Mouse (Mus musculus) right cerebral cortex, postnatal 4 days (tissue): Measurements from ENCODE around the gene Nfam1.

Experiments
- DNase-seq: peaks from one replicate; pipeline ENCODE4 v3.0.0-alpha.2; 2022

Gene Nfam1

DNA sequence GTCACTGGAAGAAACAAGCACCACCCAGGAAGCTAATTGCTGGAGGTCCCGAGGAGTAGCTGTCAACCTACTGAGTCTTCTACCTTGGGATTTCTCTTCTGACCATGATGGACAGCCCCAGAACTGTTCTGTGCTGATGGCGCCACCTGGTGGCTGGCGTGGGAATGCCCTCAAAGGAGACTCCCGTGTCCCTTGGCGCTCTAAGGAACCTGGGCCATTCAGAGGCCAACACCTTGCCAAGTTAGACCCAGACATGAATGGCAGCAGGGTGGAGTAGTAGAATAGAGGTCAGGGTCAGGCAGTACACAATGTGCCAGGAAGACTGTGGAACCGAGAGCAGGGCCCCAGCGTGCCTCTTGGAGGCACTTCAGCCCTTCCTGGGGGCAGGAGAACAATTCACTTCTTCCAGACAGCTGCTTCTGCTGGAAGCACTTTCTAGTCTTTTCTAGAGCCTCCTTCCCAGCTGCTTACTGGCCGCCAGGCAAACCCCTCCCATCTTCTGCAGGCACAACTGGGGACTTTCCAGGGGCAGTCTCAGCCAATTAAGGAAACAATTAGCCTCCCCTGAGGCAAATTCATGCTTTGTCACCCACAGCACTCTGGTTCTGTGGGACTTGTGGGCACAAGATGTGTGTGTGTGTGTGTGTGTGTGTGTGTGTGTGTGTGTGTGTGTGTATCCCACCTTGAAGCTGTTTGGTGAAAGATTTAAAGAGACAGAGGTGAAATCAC lies 4.8 kb upstream of the Nfam1 start:
- peak; percentile 93 for DNase-seq

DNA sequence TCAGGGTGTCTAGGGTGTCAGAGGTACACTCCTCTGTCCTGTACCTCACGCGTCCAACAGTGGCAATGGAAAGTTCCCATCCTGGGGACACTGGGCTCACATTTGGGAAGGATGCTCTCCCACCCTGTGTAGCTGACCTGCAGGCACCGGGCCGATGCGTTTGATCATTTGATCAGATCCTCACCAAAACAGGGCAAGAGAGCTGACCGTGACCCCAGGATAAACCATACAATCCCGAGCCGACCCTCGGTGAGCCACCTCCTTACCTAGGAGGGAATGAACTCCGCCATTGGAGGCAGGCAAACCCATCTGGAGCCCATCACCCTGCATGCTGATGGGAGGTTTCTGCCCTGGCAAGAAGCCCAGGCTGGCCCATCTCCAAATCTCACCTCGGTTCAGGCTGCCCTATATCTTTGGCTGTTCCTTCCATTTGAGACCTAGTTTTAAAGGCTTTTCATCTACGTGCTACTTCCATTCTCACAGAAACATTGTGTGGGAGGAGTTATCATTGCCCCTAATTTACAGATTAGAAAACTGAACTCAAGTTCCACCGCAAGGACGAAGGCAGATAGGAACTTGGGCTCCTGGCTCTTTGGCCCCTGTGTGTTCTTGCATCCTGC lies 3.9 kb upstream of the Nfam1 start:
- DNase-seq, result peak; percentile 68

DNA sequence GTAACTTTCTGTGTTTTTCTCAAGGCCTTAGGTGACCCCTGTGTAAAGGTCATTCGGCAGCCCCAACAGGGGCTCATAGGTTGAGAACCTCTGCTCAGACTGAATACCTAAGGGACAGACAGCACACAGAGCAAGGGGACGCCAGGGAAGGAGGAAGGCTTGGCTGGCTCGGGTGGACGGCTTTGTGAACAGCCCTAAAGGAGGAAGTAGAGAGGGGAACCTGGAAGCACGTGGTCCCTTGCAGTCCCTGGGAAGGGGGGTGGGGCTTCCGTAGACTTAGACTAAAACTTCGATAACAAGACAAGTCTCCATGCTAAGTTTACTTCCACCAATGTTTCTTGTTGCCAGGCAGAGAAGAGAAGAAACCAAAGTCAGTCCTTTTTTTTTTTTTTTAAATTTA lies 3.0 kb upstream of the Nfam1 start:
- DNase-seq, result no peak

DNA sequence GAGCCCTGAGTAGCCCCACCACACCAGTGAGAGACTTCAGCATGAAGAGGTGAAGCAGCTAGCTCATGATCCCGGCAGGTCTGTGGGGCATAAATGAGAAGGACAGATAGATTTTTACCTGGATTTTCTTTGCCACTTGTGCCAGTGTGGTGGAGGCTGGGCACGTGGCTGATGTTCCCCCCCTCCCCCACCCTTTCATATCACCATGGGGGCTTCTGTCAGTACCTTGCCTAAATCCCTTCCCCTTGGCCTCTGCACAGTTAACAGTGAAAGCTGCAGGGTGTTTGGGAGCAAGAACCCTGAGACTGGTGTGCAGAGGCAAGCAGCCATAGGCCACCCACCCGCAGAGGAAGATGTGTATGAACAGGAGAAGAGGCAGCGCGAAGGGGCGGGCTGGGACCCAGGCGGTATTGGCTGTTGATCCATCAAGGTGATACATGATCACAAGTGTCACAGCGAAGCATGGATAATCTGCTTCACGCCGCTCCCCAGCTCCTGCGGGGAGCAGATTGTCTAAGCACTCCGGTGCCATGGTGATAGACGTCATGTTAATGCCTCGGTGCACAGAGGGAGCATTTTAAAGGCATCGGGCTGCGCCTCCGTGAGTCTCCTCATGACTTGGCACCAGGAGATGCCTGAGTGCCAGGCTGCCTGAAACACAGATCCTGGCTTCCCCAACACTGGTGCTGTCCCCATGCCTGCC lies 1.3 kb upstream of the Nfam1 start:
- peak; percentile 49 for DNase-seq

DNA sequence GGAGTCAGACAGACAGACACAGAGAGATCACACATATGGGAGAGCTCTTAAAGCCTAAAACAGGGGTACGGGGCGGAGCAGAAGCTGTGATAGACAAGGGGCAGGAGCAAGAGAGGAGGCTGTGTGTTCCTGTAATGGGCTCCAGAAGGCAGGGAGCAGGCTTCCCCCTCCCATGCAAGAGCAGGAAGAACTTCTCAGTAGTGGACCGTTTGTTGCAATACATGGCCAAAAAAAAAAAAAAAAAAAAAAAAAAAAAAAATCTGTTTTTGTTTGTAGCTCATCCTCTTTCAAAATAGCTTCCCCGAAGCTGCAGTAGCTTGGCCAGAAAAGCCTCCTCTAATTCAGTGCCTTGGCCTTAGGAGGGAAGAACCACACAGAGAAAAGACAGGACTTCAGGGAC lies 2.2 kb downstream of the Nfam1 start:
- no peak for DNase-seq

DNA sequence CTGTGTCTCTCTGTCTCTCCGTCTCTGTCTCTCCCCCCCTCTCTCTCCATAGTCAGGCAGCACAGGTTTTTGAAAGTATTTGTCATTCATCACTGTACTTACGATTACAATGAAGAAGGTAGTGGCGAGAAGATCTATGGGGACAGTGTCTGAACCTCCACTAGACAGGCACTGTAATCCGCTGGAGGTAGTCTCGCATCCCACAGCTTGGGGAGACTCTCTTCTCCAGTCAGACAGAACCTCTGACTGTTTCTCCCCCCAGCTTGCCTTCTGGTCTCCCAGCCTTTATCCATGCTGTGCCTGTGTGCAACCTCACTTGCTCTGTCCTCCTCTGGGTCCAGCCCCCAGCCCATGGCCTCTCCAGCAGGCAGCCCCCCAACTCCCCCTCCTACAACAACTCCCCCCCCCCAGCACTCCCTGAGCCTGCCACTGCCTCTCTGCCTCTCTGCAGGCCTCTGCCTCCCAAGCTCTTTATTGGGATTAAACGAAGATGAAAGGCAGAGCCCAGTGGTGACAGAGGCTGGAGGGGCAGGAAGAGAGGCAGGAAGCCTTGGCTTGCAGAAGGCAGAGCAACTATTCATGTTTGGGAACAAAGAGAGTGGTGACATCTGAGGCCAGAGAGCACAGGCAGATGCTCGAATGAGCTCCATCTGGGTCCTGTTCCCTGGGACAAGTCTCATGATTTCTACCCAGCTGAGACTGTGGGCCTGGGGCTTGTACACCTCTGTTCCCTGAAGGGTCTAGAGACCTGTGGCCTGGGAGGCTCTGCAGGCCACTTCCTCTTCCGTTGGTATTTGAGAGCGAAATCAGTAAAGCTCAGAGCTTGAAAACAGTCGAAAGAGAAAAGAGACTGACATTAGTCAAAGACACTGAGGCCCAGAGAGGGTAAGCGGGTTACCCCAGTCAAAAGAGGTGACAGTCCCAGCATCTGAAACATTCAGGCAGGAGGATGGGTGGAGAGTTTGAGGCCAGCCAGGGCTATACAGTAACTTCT lies 3.1 kb downstream of the Nfam1 start:
- no peak for DNase-seq

DNA sequence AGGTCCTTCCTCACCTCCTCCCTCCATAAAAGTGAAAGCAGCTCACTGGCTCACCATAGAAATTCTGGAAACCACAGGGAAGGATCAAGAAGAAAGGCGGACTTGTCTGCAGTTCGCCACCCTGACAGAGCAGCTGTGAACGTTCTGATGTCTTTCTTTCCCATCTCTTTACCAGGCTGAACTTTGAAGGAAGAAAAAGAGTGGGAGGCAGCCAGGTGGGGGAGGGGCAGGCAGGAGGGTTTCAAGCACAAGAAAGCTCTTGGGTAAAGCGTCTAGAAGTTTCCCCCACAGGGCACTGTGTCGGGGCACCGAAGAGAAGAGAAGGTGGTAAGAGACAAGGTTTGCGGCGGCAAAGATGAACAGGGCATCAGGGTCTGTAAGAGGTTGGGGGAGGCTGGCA lies 7.0 kb downstream of the Nfam1 start:
- DNase-seq, result peak; percentile 50

DNA sequence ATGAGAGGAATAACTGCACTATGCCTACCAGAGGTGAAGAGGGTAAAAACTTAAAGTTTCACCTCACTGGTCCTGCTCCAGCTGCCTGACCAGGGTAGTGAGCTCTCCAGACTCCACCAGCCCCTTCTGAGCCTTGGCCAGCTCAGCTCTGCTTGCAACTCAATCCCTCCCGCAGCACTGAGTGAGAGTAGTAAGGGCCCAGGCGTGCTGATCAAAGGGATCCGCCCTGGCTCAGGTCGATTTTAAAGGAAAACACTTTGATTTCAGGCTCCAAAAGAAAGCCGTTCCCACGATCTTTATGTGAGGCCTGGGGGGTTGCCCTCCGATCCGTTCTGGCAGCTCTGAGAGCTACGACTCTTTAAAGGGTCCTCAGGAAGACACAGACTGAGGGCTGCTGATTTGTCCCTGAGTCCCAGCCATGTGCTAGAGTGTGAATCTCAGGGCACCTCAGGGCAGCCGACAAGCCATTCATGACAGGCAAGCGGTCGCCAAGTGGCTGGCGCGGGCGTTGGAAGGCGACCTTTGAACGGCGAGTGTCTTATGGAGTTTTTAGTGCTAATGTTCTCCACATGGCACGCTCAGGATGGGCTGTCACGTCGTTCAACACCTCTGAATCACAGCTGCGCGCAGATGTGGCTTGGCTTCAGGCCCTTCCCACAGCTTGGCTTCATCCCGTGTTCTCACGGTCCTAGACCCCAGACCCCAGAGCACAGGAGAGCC lies 7.9 kb downstream of the Nfam1 start:
- DNase-seq, result no peak

DNA sequence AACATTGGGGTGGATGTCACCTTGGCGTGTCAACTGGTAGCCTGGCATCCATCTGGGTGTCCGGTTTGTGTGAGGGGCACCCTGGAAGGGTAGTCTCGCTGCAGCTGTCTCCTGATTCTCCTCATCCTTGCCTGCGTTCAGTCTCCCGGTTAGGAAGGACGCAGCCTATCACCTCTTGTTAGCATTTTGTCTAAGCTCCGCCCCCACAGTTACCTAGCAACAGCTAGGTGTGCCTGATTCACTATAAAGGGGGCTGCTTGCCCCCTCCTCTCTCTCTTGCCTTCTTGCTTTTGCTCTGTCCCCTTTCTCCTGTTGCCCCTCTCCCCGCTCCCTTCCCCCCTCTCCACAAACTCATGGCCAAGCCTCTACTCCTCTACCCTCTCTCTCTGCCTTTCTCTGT lies 10.2 kb downstream of the Nfam1 start:
- no peak for DNase-seq

DNA sequence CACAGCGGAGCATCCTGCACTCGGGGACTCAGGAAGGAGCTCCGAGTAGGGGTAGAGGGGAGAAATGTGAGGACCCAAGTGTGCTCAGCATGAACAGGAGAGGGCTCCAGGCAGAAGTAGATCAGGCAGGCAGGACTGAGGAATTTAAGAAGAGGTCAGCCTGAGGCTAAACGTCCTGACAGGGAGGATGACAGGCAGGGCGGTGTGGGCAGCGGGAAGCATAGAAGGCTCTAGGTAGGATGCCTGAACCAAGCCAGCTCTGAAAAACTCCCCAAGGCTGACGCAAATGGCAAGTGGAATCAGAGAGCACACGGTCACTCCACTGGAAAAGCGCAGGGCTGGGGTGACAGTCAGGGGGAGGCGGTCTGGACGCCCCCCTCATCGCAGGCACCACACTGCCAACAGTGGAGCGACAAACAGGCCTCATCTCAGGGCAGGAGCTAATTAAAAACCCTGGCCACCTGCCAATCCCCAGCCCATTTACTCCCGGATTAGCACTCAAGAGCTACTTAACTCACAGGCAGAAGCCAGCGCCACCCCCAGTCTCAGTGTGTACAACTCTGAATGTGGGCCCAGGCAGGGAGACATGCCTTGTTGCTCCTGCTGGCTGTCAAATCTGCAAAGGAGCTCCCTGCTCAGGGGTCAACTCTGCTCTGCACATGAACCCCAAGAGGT lies 22.0 kb downstream of the Nfam1 start:
- peak; percentile 79 for DNase-seq

DNA sequence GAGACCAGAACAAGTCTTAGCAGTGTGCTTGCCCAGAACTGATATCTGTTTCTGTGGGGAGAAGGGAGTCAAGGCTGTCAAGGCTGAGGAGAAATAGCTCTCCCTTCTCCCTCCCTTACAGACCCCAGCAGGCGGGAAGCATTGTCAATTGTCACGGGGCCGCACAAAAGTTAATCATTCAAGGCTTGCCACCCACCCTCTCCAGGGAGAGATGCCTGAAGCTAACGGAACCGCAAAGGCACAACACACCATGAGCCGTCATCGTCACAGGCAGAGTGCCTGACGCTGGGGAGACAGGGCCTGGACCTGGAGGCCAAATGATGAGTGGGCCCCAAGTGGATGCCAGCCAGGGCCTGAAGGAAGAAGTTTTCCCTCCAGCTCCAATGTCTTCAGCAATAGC lies 22.7 kb downstream of the Nfam1 start:
- DNase-seq, result no peak

DNA sequence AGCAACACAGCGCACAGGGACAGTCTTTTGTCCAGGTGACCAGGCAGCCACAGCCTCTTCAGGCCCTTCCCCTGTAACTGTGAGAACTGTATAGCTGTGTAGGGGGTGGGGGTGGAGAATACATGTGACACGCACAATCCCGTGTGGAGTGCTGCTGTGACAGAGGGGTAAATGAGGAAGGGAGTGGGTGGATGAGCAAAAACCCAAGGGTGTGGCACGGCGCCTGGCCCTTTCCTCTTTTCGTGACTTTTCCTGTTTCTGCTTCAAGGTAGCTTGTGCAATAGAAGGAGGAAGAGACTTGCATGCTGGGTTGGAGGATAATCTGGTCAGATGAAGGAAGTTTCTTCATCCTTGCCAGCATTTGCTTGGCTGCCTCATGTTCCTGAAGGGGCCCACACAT lies 23.6 kb downstream of the Nfam1 start:
- DNase-seq, result no peak

DNA sequence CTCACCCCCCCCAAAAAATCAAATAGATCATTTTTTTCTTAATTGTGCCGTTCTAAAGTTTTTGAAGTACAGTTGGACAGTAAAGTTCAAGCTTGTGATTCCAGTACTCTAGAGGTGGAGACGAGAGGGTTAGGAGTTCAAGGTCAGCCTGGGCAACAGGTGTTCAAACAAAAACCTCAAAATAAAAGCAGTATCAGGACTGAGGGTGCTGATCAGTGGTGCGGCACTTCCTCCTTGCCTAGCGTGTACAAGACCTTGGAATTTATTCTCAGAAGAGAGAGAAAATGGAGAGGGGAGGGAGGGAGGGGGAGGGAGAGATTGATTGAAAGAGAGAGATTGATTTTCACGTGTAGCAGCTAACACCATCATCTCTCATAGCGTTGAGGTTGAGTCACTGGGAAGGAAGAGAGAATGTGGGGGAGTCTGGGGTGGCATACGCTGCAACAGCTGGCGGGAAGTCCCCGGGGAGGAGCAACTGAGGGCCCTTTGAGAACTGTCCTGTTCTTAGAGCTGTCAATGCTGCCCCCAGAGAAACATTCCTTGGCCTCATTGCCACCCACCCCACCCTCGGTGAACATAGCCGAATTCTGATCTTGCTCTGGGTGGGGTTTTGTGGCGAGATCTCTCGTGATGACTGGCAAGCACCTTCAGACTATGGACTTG lies 24.2 kb downstream of the Nfam1 start:
- DNase-seq, result no peak

DNA sequence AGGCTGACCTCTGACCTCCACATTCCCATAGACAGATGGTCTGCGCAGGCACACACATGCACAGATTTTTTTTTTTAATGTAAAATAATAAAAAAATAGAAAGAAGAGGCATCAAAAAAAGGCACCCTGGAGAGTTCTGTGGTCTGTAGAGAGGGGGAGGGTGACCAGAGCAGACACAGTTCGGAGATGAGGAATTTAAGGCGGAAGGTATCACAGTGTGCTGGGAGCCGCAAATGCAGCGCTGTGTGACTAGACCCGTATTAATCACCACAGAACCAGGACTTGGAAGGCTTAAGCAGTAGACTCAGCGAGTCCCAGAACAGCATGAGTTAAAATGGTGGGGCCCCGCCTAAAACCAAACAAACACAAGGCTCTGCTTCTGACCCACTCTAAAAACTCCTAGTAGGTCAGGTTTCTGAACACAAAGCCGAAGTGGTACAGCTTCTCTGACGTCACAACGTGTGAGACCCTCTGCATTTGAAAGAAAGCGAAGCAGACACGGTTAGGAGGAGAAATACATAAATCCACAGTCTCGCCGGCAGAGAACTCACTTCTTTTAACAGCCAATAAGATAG lies 25.7 kb downstream of the Nfam1 start:
- DNase-seq, result no peak

DNA sequence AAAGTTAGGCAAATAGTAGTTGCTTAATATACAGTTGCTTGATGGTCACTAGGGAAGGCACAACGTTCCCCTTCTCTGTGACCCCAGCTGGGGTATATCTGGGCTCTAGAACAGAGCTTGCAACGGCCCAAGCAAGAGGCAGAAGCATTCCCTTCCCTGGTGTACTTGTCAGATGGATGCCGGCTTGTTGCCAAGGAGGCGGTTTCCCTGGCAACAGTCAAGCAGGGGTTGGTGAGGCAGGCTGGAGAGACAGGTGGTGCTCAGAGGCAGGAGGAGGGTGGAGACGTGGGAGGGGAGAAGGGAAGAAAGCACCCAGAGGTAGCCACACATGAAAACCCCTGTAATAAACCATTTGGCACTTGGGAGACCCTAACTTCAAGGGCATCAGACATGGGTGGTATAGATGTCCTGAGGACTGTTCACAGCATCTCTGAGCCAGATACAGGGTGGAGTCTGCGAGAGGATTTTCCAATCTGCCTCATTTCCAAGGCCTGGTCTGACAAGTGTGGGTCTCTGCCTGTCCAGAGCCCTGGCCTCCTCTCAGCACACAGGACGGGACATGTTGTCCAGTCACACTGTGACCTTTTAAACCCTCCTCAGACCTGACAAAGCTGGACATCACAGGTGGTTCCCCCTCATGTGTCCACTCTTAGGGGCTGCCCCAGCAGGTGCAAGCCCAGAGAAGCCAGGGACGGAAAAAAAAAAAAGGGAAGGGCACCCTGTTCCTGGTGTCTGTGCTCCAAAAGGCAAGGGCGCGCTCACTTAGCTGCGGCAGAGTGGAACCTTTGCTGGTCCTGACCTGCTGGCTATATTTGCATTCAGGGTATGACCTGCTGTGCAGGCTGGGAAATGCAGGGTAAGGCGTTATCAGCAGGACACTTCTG lies 30.2 kb downstream of the Nfam1 start:
- peak; percentile 95 for DNase-seq

DNA sequence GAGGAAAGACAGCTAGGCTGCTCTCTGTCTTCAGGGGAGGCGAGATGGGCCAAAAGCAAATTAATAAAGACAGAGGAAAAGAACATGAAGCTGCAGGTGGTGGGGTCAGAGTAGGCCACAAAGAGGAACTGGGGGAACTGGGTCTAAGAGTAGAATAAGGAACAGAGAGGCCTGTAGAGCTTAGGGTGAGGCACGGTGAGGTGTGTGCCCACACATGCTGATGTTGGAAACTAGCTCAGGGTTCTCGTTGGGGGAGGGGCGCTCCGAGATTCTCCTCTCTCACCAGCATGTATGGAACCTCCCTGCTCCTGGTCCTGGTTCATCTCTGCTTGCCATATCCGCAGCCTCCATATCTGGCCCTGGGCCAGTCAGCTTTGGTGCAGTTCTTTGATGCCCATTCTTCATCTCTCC lies 34.3 kb downstream of the Nfam1 start:
- DNase-seq, result no peak

DNA sequence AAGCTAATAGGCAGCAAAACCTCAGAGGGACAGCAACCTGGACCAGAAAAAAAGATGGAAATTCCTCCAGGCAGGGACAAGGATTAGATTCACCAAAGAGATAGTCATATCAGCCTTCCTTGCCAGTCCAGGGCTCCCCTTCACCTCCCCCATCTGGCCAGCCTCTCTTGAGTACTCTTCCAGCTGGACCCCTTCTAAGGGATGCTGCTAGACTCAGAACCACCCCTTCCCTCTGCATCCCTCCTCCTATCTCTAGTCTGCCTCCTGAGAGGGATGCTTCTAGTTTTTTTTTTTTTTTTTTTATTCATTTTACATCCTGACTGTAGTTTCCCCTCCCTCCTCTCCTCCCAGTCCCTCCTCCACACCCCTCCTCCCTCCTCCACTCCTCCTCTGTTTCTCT lies 36.7 kb downstream of the Nfam1 start:
- DNase-seq, result no peak

DNA sequence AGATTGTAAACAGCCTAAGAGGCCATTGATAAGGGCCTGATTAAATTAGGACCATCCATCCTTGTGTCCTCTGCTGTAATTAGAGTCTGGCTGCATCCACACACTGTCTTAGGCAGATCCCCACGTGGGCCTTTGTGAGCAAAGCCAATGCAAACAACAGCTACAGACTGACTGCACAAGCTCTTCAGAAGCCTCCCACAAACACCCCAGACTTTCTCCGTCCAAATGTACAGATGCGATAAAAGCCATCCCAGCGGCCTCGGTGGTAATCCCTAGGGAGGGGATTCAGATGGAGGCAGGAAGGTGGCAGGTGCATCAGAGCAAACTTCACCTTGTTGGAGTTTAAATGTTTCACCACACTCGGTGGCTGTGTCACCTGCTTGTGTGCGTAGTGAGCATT lies 37.9 kb downstream of the Nfam1 start:
- no peak for DNase-seq

DNA sequence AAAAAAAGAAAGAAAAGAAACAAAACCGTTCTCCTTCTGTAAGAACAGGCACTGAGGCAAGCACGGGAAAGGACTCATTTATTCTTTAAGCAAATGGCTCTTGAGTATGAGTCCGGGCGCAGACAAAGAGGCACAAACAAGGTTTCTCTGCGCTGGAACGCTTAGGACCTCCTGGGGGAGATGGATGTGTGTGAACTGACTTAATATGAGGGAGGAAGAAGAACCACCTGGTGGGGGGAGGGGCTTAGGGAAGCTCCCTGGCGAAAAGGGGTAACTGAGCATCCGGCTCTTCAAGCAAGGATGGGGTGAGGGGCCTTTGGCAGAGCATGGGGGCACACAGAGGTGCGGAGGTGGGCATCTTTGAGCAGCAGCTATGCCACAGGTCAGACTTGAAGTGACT lies 40.2 kb downstream of the Nfam1 start:
- DNase-seq, result no peak
